Mouse (Mus musculus) left cerebral cortex, postnatal 36 days (tissue): ENCODE data around the gene Itpr1. TPM values are rescaled to one million over a fixed set of nuclear protein-coding genes. Genes with fewer than 3 reads are reported as not detected.
A peak's percentile ranks its signal among the peaks of the same experiment; 100 is the strongest.

Experiments used
- DNase-seq, 2 experiments: peaks; one replicate each; pipeline ENCODE4 v3.0.0; 2021 to 2022; ENCODE audit warnings: low spot score in 2 of 2, mixed read lengths in 1 of 2
- intact Hi-C: fragments of 180-260 bp; cut with DNase I; formaldehyde crosslinking; loops from one replicate; pipeline ENCODE4 v1.15.1; 2025
- total RNA-seq, 2 experiments: library from RNA; stranded (reverse); gene quantifications; 2 replicates each; pipeline ENCODE4 v1.2.3; 2021

The Itpr1 gene
- total RNA-seq, 2 experiments from 2014 or later = 410 to 414 TPM

GRCm38 (mm10) chr6:108306910-108307584 is 94.2 kb downstream of the Itpr1 start:
- intact Hi-C loops = no loop called here
- DNase-seq = no peak

- no peak for DNase-seq
- intact Hi-C loops = loop anchor here (2.0 kb wide), 1 partner anchor 15 kb away; no protein-coding TSS in a partner anchor
Observed at GRCm38 (mm10) chr6:108307770-108308169, 94.9 kb downstream of the Itpr1 start.

- intact Hi-C loops = loop anchor here (2.0 kb wide), 1 partner anchor 13 kb away; no protein-coding TSS in a partner anchor
- peak; percentile 44 to 59 for DNase-seq
Observed at GRCm38 (mm10) chr6:108309391-108310182, 96.7 kb downstream of the Itpr1 start.

- intact Hi-C loops = no loop called here
- no peak for DNase-seq
Observed at GRCm38 (mm10) chr6:108313056-108313455, 100.2 kb downstream of the Itpr1 start.

GRCm38 (mm10) chr6:108313997-108314396 is 101.1 kb downstream of the Itpr1 start:
- DNase-seq = no peak
- intact Hi-C loops = no loop called here

- DNase-seq = no peak
- intact Hi-C loops = no loop called here
Observed at GRCm38 (mm10) chr6:108316268-108316824, 103.5 kb downstream of the Itpr1 start.

GRCm38 (mm10) chr6:108316951-108317350 is 104.1 kb downstream of the Itpr1 start:
- intact Hi-C loops = no loop called here
- no peak for DNase-seq

GRCm38 (mm10) chr6:108321653-108322052 is 108.8 kb downstream of the Itpr1 start:
- peak; percentile 73 to 77 for DNase-seq
- intact Hi-C loops = loop anchor here (2.0 kb wide), 1 partner anchor 13 kb away; no protein-coding TSS in a partner anchor

GRCm38 (mm10) chr6:108324464-108325025 is 111.6 kb downstream of the Itpr1 start:
- intact Hi-C loops = no loop called here
- DNase-seq = no peak

GRCm38 (mm10) chr6:108325400-108325799 is 112.5 kb downstream of the Itpr1 start:
- DNase-seq = no peak
- intact Hi-C loops = no loop called here

- intact Hi-C loops = no loop called here
- DNase-seq = no peak
Observed at GRCm38 (mm10) chr6:108325948-108326411, 113.1 kb downstream of the Itpr1 start.

GRCm38 (mm10) chr6:108326751-108327161 is 113.9 kb downstream of the Itpr1 start:
- intact Hi-C loops = no loop called here
- DNase-seq = peak; percentile 54 to 69

GRCm38 (mm10) chr6:108327561-108327960 is 114.7 kb downstream of the Itpr1 start:
- no peak for DNase-seq
- intact Hi-C loops = no loop called here

- DNase-seq = no peak
- intact Hi-C loops = no loop called here
Observed at GRCm38 (mm10) chr6:108328296-108328695, 115.4 kb downstream of the Itpr1 start.

GRCm38 (mm10) chr6:108330461-108330860 is 117.6 kb downstream of the Itpr1 start:
- DNase-seq = no peak
- intact Hi-C loops = no loop called here

GRCm38 (mm10) chr6:108331268-108331667 is 118.4 kb downstream of the Itpr1 start:
- no peak for DNase-seq

GRCm38 (mm10) chr6:108334059-108334458 is 121.2 kb downstream of the Itpr1 start:
- intact Hi-C loops = no loop called here
- no peak for DNase-seq

More at GRCm38 (mm10) chr6:108331268-108331667, 118.4 kb downstream of the Itpr1 start:
- intact Hi-C loops = no loop called here

- no peak for DNase-seq
- intact Hi-C loops = no loop called here
Observed at GRCm38 (mm10) chr6:108335202-108335823, 122.4 kb downstream of the Itpr1 start.

GRCm38 (mm10) chr6:108336506-108336905 is 123.6 kb downstream of the Itpr1 start:
- intact Hi-C loops = no loop called here
- no peak for DNase-seq

GRCm38 (mm10) chr6:108337289-108337688 is 124.4 kb downstream of the Itpr1 start:
- DNase-seq = peak; percentile 54 to 61
- intact Hi-C loops = no loop called here
